Comparison of ENCODE assay signal across 26 mouse cellular contexts in the genomic region with DNA sequence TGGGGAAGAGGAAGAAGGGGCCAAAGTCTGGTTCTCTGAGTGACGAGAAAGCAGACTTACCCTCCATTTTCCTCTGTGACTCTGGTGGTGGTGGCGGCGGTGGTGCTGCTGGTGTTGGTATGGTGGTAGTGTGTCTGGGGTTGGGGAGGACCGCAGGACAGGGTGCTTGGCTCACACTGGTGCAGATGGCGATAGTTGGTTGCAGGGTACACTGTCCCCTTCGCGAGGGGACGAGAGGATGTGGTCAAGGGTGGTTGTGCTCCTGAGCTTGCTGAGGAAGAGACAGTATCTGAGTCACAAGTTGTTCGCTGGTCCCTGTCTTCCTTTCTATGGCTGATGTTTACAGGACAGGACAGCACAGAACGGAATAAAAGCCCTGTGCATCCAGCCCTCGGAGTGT.
DNase-seq lines count a peak whose midpoint lies in the region; ATAC-seq and TF ChIP-seq lines count a peak whose summit lies in the region.
"Had no signal": no experiment of that assay in that cellular context is flagged by ENCODE, and none has a peak within 500 bp of the region (broad histone marks: within the 10 kb centered on the region; RNA-seq: fewer than 3 reads in every experiment).

No protein-coding gene starts in this region.

- DNase-seq in kidney, postnatal 14 days = no peak
- DNase-seq in yolk sac, embryonic 10.5 days (ENCODE audit: low spot score) = no peak
- no peak for DNase-seq in spleen, postnatal 14 days (ENCODE audit: low spot score in 2 of 2)
- DNase-seq: adrenal gland, adult 8-10 months; adrenal gland, postnatal 25 days; cerebellum, adult 18-20 months; cerebellum, adult 9-10 months; cerebellum, postnatal 14 days; forebrain, postnatal 0 days; gastrocnemius, adult 2 months; gastrocnemius, postnatal 36 days; heart, adult 11 months; heart, postnatal 36 days had no signal

- H3K9me3 ChIP-seq in kidney, embryonic 16.5 days (ENCODE audit: low read length) = no peaks in the 10 kb centered on the region
- H3K9me3 ChIP-seq in megakaryocyte, embryonic 14.5 days = no peaks in the 10 kb centered on the region
- H3K9me3 ChIP-seq: embryonic facial prominence, embryonic 12.5 days; embryonic facial prominence, embryonic 15.5 days; hindbrain, embryonic 10.5 days; hindbrain, embryonic 13.5 days had no signal

- TF ChIP-seq CTCF in olfactory bulb, adult 2 months (IDR thresholded peaks at IDR 0.05; ENCODE audit: insufficient read depth, low read depth, low read length) = no peak

- no peak overlapping the region for H3K4me2 ChIP-seq in kidney, embryonic 16.5 days (replicated peaks; ENCODE audit: low read depth, low read length)
- H3K4me2 ChIP-seq: embryonic facial prominence, embryonic 12.5 days; embryonic facial prominence, embryonic 15.5 days; heart, embryonic 11.5 days; hindbrain, embryonic 13.5 days had no signal

- 94% methylated on average over 11 of the region's 11 CpGs for WGBS in kidney, embryonic 16.5 days
- WGBS in olfactory bulb, adult 2 months = 86% methylated on average over 11 of the region's 11 CpGs

- TF ChIP-seq POLR2A in olfactory bulb, adult 2 months (IDR thresholded peaks at IDR 0.05; ENCODE audit: insufficient read depth, low read depth, low read length) = no peak

- H3K9ac ChIP-seq in kidney, embryonic 16.5 days (replicated peaks; ENCODE audit: low read length) = no peak overlapping the region
- H3K9ac ChIP-seq: embryonic facial prominence, embryonic 12.5 days; embryonic facial prominence, embryonic 15.5 days; forebrain, postnatal 0 days; hindbrain, embryonic 13.5 days had no signal

- H3K36me3 ChIP-seq in kidney, embryonic 16.5 days (ENCODE audit: insufficient read depth, low read length) = no peaks in the 10 kb centered on the region
- H3K36me3 ChIP-seq in megakaryocyte, embryonic 14.5 days (replicated peaks; ENCODE audit: low read length) = peaks cover 59% of the 10 kb centered on the region
- H3K36me3 ChIP-seq: embryonic facial prominence, embryonic 15.5 days; hindbrain, embryonic 10.5 days; hindbrain, embryonic 13.5 days had no signal

- ATAC-seq in kidney, embryonic 16.5 days (ENCODE audit: low FRiP score, low TSS enrichment) = no peak
- ATAC-seq in megakaryocyte, adult 5-6 weeks (ENCODE audit: poor library complexity, severe bottlenecking) = no peak
- peak; percentile 14 for ATAC-seq in granulocyte monocyte progenitor cell, adult 5-6 weeks (replicated peaks; ENCODE audit: poor library complexity, severe bottlenecking)
- ATAC-seq: activated CD4-positive, CD25-positive, alpha-beta regulatory T cell, adult 4 months; forebrain, embryonic 14.5 days; forebrain, postnatal 0 days; hindbrain, embryonic 16.5 days had no signal

- H3K4me3 ChIP-seq in kidney, embryonic 16.5 days (ENCODE audit: low read length) = no peak overlapping the region
- peak overlapping the region; percentile 62 for H3K4me3 ChIP-seq in megakaryocyte, embryonic 14.5 days (replicated peaks)
- no peak overlapping the region for H3K4me3 ChIP-seq in olfactory bulb, adult 2 months (ENCODE audit: insufficient read depth, low read depth, low read length)
- H3K4me3 ChIP-seq: embryonic facial prominence, embryonic 12.5 days; embryonic facial prominence, embryonic 15.5 days; gastrocnemius, adult 2 months; hindbrain, embryonic 10.5 days; hindbrain, embryonic 13.5 days had no signal

- peak overlapping the region; percentile 13; the same call in 1 of the 2 replicates for H3K27ac ChIP-seq in kidney, embryonic 16.5 days (ENCODE audit: low read length)
- peak overlapping the region; percentile 12; the same call in 1 of the 2 replicates for H3K27ac ChIP-seq in olfactory bulb, adult 2 months (ENCODE audit: insufficient read depth, low read depth, low read length)
- H3K27ac ChIP-seq: embryonic facial prominence, embryonic 12.5 days; embryonic facial prominence, embryonic 15.5 days; gastrocnemius, adult 2 months; hindbrain, embryonic 10.5 days; hindbrain, embryonic 13.5 days had no signal

- peaks cover 43% of the 10 kb centered on the region for H3K4me1 ChIP-seq in kidney, embryonic 16.5 days (ENCODE audit: insufficient read depth, low read length)
- H3K4me1 ChIP-seq in megakaryocyte, embryonic 14.5 days = peaks cover 99% of the 10 kb centered on the region
- peaks cover 57% of the 10 kb centered on the region for H3K4me1 ChIP-seq in olfactory bulb, adult 2 months (ENCODE audit: control insufficient read depth, insufficient read depth, low read length)

- H3K27me3 ChIP-seq in kidney, embryonic 16.5 days (ENCODE audit: insufficient read depth, low read length) = no peaks in the 10 kb centered on the region
- H3K27me3 ChIP-seq in megakaryocyte, embryonic 14.5 days (replicated peaks) = no peaks in the 10 kb centered on the region
- H3K27me3 ChIP-seq: embryonic facial prominence, embryonic 12.5 days; embryonic facial prominence, embryonic 15.5 days; hindbrain, embryonic 13.5 days had no signal
